Mouse (Mus musculus) small intestine, adult 2 months (tissue): ENCODE measurements around the gene Nckap5l.

ENCODE experiments used
- CTCF ChIP-seq: fragments of 200-500 bp; IDR thresholded peaks from 2 replicates; pipeline ENCODE4 v1.5.1; 2012; ENCODE audit warnings: low read depth, mild to moderate bottlenecking, control low read depth, inconsistent platforms, low read length, moderate library complexity, mixed read lengths; ENCODE audit not compliant: insufficient replicate concordance, insufficient read length; ENCODE audit errors: extremely low read depth
- POLR2A ChIP-seq: fragments of 200-500 bp; IDR thresholded peaks from 2 replicates; pipeline ENCODE4 v1.6.1; 2012; ENCODE audit warnings: low read depth, mild to moderate bottlenecking, control low read depth, inconsistent platforms, low read length, moderate library complexity

DNA sequence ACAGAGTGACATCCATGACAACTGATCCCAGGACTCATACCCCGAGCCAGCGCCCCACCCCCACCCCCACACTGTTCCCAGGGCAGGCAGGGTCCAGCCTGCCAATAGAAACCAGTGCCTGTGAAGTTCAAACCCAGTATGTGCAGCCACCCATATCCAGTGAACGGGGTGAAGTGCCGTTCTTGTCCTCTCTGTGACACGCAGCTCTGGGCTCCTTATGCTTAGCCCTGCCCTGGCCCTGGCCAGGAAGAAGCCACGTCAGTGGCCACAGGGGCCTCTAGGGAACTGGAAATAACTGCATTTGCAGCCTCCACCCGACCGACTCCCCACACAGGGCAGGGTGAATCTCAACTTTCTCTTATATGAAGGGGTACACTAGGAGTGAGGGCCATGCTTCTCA lies 25.6 kb downstream of the Nckap5l start:
- no peak for TF ChIP-seq CTCF
- TF ChIP-seq POLR2A, result no peak
